Mouse (Mus musculus) retina, postnatal 1 day (tissue): Measurements from ENCODE around the gene Trim3.

Experiments
- DNase-seq: peaks from one replicate; pipeline ENCODE4 v3.0.0-alpha.2; 2012

Gene Trim3

GRCm38 (mm10) chr7:105555571-105555970 is 77.8 kb downstream of the Trim3 start:
- no peak for DNase-seq
